Comparison of ENCODE assay signal across 18 mouse cellular contexts in the genomic region with DNA sequence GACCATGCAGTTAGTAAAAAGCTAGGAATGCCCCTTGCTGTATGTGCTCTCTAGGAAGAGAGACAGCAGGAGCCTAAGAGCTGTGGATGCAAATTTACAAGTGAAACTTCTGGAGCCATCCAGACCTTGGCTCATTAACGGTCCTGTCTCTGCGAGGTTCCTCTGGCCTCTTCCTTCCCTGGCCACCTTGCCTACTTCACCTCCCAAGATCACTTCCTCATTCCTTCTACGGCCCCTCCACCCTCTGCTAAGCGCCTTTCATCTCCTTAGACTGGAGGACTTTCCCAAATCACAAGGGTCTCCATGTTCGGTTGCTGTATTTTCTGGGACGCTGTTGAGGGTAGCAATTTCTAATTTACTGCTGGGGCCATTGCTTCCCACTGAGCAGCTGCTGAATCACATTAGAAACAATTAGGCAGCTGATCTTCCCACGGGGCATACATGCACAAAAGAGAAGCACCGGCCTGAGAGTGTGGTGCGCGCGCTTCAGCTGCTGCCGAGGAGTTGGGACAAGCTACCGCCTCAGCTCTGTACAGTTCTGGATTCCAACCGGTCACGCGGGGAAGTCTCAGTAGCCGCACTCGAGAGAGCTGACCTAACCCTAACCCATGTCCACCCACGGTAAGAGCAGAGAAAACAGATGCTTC. TPM values are rescaled to one million over a fixed set of nuclear protein-coding genes. Genes with fewer than 3 reads are reported as not detected.
DNase-seq lines count a peak whose midpoint lies in the region; ATAC-seq and TF ChIP-seq lines count a peak whose summit lies in the region.
"Had no signal": no experiment of that assay in that cellular context is flagged by ENCODE, and none has a peak within 500 bp of the region (broad histone marks: within the 10 kb centered on the region; RNA-seq: fewer than 3 reads in every experiment).

No protein-coding gene starts in this region.

- H3K27ac ChIP-seq in neural tube, embryonic 11.5 days (ENCODE audit: low read depth, low read length): no peak overlapping the region
- 0 out of 2 replicates have a peak overlapping the region, but pooled peaks have one; percentile 14 for H3K27ac ChIP-seq in forebrain, embryonic 14.5 days (ENCODE audit: low read depth, low read length)
- H3K27ac ChIP-seq in hindbrain, postnatal 0 days: no peak overlapping the region
- H3K27ac ChIP-seq in heart, embryonic 10.5 days: no peak overlapping the region
- H3K27ac ChIP-seq: intestine, embryonic 15.5 days; limb, embryonic 15.5 days had no signal

- H3K36me3 ChIP-seq in neural tube, embryonic 11.5 days (ENCODE audit: control insufficient read depth, insufficient read depth, low read length): no peaks in the 10 kb centered on the region
- H3K36me3 ChIP-seq in forebrain, embryonic 14.5 days (ENCODE audit: control insufficient read depth, insufficient read depth, low read length): no peaks in the 10 kb centered on the region
- H3K36me3 ChIP-seq in hindbrain, postnatal 0 days (ENCODE audit: insufficient read depth, low read length): no peaks in the 10 kb centered on the region
- no peaks in the 10 kb centered on the region for H3K36me3 ChIP-seq in heart, embryonic 10.5 days
- H3K36me3 ChIP-seq: intestine, embryonic 15.5 days; limb, embryonic 15.5 days had no signal

- H3K4me2 ChIP-seq in neural tube, embryonic 11.5 days (ENCODE audit: low read depth): no peak overlapping the region
- H3K4me2 ChIP-seq in forebrain, embryonic 14.5 days (ENCODE audit: low read length): no peak overlapping the region
- H3K4me2 ChIP-seq in hindbrain, postnatal 0 days (ENCODE audit: low read depth, low read length): peak overlapping the region; percentile 24
- H3K4me2 ChIP-seq: intestine, embryonic 15.5 days; limb, embryonic 15.5 days had no signal

- ATAC-seq in neural tube, embryonic 11.5 days (ENCODE audit: insufficient read depth, low FRiP score, low TSS enrichment): peak; percentile 69; the same call in 1 of the 2 replicates
- ATAC-seq in forebrain, embryonic 14.5 days: peak; percentile 27; the same call in 1 of the 2 replicates
- ATAC-seq in hindbrain, postnatal 0 days: no peak
- ATAC-seq: intestine, embryonic 15.5 days; Patski had no signal

- WGBS in neural tube, embryonic 11.5 days: 68% methylated on average over 19 of the region's 19 CpGs
- WGBS in forebrain, embryonic 14.5 days: 59% methylated on average over 19 of the region's 19 CpGs
- WGBS in hindbrain, postnatal 0 days: 54% methylated on average over 19 of the region's 19 CpGs
- 87% methylated on average over 19 of the region's 19 CpGs for WGBS in heart, embryonic 10.5 days

- H3K4me3 ChIP-seq in neural tube, embryonic 11.5 days (ENCODE audit: low read depth, low read length): no peak overlapping the region
- H3K4me3 ChIP-seq in forebrain, embryonic 14.5 days (ENCODE audit: low read depth, low read length): no peak overlapping the region
- H3K4me3 ChIP-seq in hindbrain, postnatal 0 days (ENCODE audit: low read length): no peak overlapping the region
- no peak overlapping the region for H3K4me3 ChIP-seq in heart, embryonic 10.5 days
- H3K4me3 ChIP-seq: intestine, embryonic 15.5 days; limb, embryonic 15.5 days; megakaryocyte, embryonic 14.5 days had no signal

- no peak overlapping the region for H3K9ac ChIP-seq in neural tube, embryonic 11.5 days (ENCODE audit: low read length)
- no peak overlapping the region for H3K9ac ChIP-seq in forebrain, embryonic 14.5 days (ENCODE audit: low read length)
- no peak overlapping the region for H3K9ac ChIP-seq in hindbrain, postnatal 0 days (replicated peaks; ENCODE audit: low read length)
- H3K9ac ChIP-seq: intestine, embryonic 15.5 days; limb, embryonic 15.5 days had no signal

- H3K9me3 ChIP-seq in neural tube, embryonic 11.5 days (ENCODE audit: control insufficient read depth, low read length): no peaks in the 10 kb centered on the region
- no peaks in the 10 kb centered on the region for H3K9me3 ChIP-seq in forebrain, embryonic 14.5 days (replicated peaks; ENCODE audit: control insufficient read depth, low read length)
- no peaks in the 10 kb centered on the region for H3K9me3 ChIP-seq in hindbrain, postnatal 0 days (ENCODE audit: low read length)
- H3K9me3 ChIP-seq in heart, embryonic 10.5 days: no peaks in the 10 kb centered on the region
- H3K9me3 ChIP-seq: intestine, embryonic 15.5 days; limb, embryonic 15.5 days; megakaryocyte, embryonic 14.5 days had no signal

- 0 out of 2 replicates have a peak, but pooled peaks cover 3% of the 10 kb centered on the region for H3K4me1 ChIP-seq in neural tube, embryonic 11.5 days (ENCODE audit: control insufficient read depth, insufficient read depth, low read length)
- H3K4me1 ChIP-seq in forebrain, embryonic 14.5 days (ENCODE audit: control insufficient read depth, insufficient read depth, low read length): peaks cover 3% of the 10 kb centered on the region; the same call in 1 of the 2 replicates
- no peaks in the 10 kb centered on the region for H3K4me1 ChIP-seq in hindbrain, postnatal 0 days (ENCODE audit: insufficient read depth, low read length)
- peaks cover 3% of the 10 kb centered on the region; the same call in 1 of the 2 replicates for H3K4me1 ChIP-seq in heart, embryonic 10.5 days
- H3K4me1 ChIP-seq: intestine, embryonic 15.5 days had no signal

- H3K27me3 ChIP-seq in neural tube, embryonic 11.5 days (ENCODE audit: control insufficient read depth, insufficient read depth, low read length): no peaks in the 10 kb centered on the region
- no peaks in the 10 kb centered on the region for H3K27me3 ChIP-seq in forebrain, embryonic 14.5 days (replicated peaks; ENCODE audit: control insufficient read depth, insufficient read depth, low read length)
- H3K27me3 ChIP-seq in hindbrain, postnatal 0 days (ENCODE audit: insufficient read depth, low read length): no peaks in the 10 kb centered on the region
- H3K27me3 ChIP-seq in heart, embryonic 10.5 days (ENCODE audit: insufficient read depth, poor library complexity, severe bottlenecking): no peaks in the 10 kb centered on the region
- H3K27me3 ChIP-seq: intestine, embryonic 15.5 days; limb, embryonic 15.5 days had no signal

- TF ChIP-seq CTCF in hindbrain, postnatal 0 days (IDR thresholded peaks at IDR 0.05; ENCODE audit: low read depth): no peak

- no peak for DNase-seq in neural tube, embryonic 11.5 days (ENCODE audit: low spot score)
- no peak for DNase-seq in neural tube, embryonic 10.5 days (ENCODE audit: extremely low spot score, low spot score)
- peak; percentile 52 for DNase-seq in forebrain, embryonic 14.5 days (ENCODE audit: low spot score)
- DNase-seq in hindbrain, postnatal 0 days (ENCODE audit: low spot score): peak; percentile 25
- DNase-seq in retina, embryonic 14.5 days (ENCODE audit: low spot score): peak; percentile 72
- no peak for DNase-seq in urinary bladder, adult 18-20 months (ENCODE audit: low spot score in 2 of 2)
- no peak for DNase-seq in heart, embryonic 10.5 days (ENCODE audit: low spot score)
- DNase-seq in spleen, postnatal 10 days (ENCODE audit: low spot score in 2 of 2): no peak
- DNase-seq: adrenal gland, adult 8-10 months; gastrocnemius, postnatal 25 days; kidney, postnatal 25 days; layer of hippocampus, postnatal 36 days; lung, adult 2 months; right cerebral cortex, postnatal 25 days had no signal

RNA-seq across cellular contexts. Expression of a gene that starts 14.3 kb away (rescaled TPM):
- 2.1 and 3.0 TPM in 2 replicates for polyA plus RNA-seq in neural tube, embryonic 11.5 days (2014; fragmentation: Nextera tagmentation; extraction: Ambion mirVana)
- polyA plus RNA-seq in forebrain, embryonic 14.5 days (2014; fragmentation: Nextera tagmentation; extraction: Ambion mirVana): 0.75 and 1.0 TPM in 2 replicates
- 3.8 and 7.0 TPM in 2 replicates for total RNA-seq in hindbrain, postnatal 0 days (2014; rRNA removed)
- polyA plus RNA-seq in hindbrain, postnatal 0 days (2015; fragmentation: Nextera tagmentation; extraction: Ambion mirVana): 2.5 TPM in 2 replicates
- polyA plus RNA-seq in heart, embryonic 10.5 days (2016; fragmentation: Nextera tagmentation; extraction: Ambion mirVana): 4.7 and 5.9 TPM in 2 replicates
- polyA plus RNA-seq: Patski had no signal

Comparison
In these comparisons a context has a peak if more than half of its experiments do, and no peak if none do; other contexts are left out.
1. DNase-seq: peak in forebrain, embryonic 14.5 days (single experiment), hindbrain, postnatal 0 days (single experiment) and retina, embryonic 14.5 days (single experiment); none in neural tube, embryonic 11.5 days (single experiment), neural tube, embryonic 10.5 days (single experiment), urinary bladder, adult 18-20 months (0 of 2), heart, embryonic 10.5 days (single experiment) and spleen, postnatal 10 days (0 of 2).